Mouse (Mus musculus) limb, embryonic 12.5 days (tissue): ENCODE data around the gene P4ha2. TPM values are rescaled to one million over a fixed set of nuclear protein-coding genes. Genes with fewer than 3 reads are reported as not detected.
A peak's percentile ranks its signal among the peaks of the same experiment; 100 is the strongest.

Source experiments
- ATAC-seq: fragments of 200-750 bp; cut with Nextera tagmentation; 2 replicates; pipeline ENCODE4 v1.8.0; 2017; ENCODE audit warnings: low read depth, moderate TSS enrichment; ENCODE audit not compliant: insufficient number of reproducible peaks, insufficient read depth, low FRiP score, low TSS enrichment
- H3K27ac ChIP-seq: fragments of 300-500 bp; sonication (generic); 2 replicates; pipeline ENCODE4 v1.5.1; 2016; ENCODE audit warnings: mild to moderate bottlenecking, moderate library complexity
- H3K27me3 ChIP-seq: fragments of 300-500 bp; sonication (generic); 2 replicates; pipeline ENCODE4 v1.6.1; 2016; ENCODE audit warnings: mild to moderate bottlenecking, moderate library complexity
- H3K36me3 ChIP-seq: fragments of 300-500 bp; sonication (generic); 2 replicates; pipeline ENCODE4 v1.6.1; 2016; ENCODE audit warnings: mild to moderate bottlenecking, moderate library complexity
- H3K4me1 ChIP-seq: fragments of 300-500 bp; sonication (generic); replicated peaks from 2 replicates; pipeline ENCODE4 v1.6.1; 2016
- H3K4me2 ChIP-seq: fragments of 300-500 bp; sonication (generic); 2 replicates; pipeline ENCODE4 v1.6.1; 2016; ENCODE audit warnings: mild to moderate bottlenecking, moderate library complexity
- H3K4me3 ChIP-seq: fragments of 300-500 bp; sonication (generic); replicated peaks from 2 replicates; pipeline ENCODE4 v1.5.1; 2016; ENCODE audit warnings: mild to moderate bottlenecking
- H3K9ac ChIP-seq: fragments of 300-500 bp; sonication (generic); replicated peaks from 2 replicates; pipeline ENCODE4 v1.6.1; 2016; ENCODE audit warnings: mild to moderate bottlenecking, moderate library complexity
- H3K9me3 ChIP-seq: fragments of 300-500 bp; sonication (generic); 2 replicates; pipeline ENCODE4 v1.6.1; 2016; ENCODE audit warnings: mild to moderate bottlenecking, moderate library complexity
- whole genome bisulfite sequencing: fragments of 180-500 bp; shearing (Covaris S2); methylation state at CpG from one replicate; pipeline ENCODE4 v1.1.7; 2016; 5-methylcytosine and 5-hydroxymethylcytosine counted together
- polyA plus RNA-seq: library from polyadenylated mRNA; unstranded; fragments of >200 nt; fragmentation: Nextera tagmentation; extraction: Ambion mirVana; gene quantifications from 2 replicates; pipeline ENCODE4 v1.2.1, GENCODE M21; 2016

P4ha2 gene
- polyA plus RNA-seq, 1 experiment from 2014 or later: 52.7 TPM

DNA sequence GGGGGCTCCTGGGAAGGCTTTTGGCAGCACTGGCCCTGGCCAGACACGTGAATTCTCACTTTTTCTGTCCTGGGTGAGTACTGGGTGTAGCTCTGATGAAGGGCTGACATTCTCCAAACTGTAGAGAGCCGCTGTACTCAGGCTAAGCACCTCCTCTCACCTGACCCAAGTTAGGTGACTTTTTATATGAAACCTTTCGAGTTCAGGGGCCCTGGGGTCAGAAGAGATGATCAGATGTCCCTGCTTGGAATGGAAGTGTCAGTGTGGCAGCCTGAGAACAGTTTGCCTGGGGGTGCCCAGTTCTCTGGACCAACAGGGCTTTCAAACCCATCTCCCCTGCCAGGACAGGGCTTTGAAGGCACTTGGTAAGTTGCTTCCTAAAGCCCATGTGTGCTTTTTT lies 8.2 kb downstream of the P4ha2 start:
- H3K27me3 ChIP-seq: no peaks in the 10 kb centered on the region
- H3K4me1 ChIP-seq: peaks cover 23% of the 10 kb centered on the region
- no peak overlapping the region for H3K9ac ChIP-seq
- H3K36me3 ChIP-seq: peaks cover 21% of the 10 kb centered on the region
- 75% methylated on average over 3 of the region's 3 CpGs for WGBS
- no peak overlapping the region for H3K4me2 ChIP-seq
- no peaks in the 10 kb centered on the region for H3K9me3 ChIP-seq
- no peak for ATAC-seq
- H3K4me3 ChIP-seq: no peak overlapping the region
- no peak overlapping the region for H3K27ac ChIP-seq

DNA sequence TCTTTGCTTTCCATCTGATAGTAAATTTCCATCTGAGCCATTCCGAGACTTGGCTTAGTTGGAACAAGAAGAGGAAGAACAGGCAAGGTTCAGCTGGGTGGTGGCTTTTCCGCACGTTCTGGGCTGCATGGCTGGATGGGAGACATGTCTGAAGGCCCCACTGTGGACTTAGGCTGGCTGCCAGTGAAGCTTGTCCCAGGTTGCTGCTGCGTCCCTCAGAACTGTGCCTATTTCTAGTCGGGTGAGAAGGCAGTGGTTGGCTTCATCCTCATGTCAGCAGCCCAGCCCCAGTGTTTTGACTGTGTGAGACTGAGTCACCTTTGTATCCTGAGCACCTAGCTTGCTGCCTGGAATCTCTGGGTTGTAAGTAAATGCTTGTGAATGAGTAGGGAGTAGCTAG lies 9.0 kb downstream of the P4ha2 start:
- Histone ChIP-seq H3K36me3 (peaks cover 21% of the 10 kb centered on the region), H3K4me2 (no peak overlapping the region), H3K9me3 (no peaks in the 10 kb centered on the region), H3K4me3 (no peak overlapping the region), H3K27me3 (no peaks in the 10 kb centered on the region), H3K9ac (no peak overlapping the region), H3K4me1 (peaks cover 28% of the 10 kb centered on the region), H3K27ac (no peak overlapping the region)
- WGBS: 86% methylated on average over 5 of the region's 5 CpGs
- no peak for ATAC-seq

DNA sequence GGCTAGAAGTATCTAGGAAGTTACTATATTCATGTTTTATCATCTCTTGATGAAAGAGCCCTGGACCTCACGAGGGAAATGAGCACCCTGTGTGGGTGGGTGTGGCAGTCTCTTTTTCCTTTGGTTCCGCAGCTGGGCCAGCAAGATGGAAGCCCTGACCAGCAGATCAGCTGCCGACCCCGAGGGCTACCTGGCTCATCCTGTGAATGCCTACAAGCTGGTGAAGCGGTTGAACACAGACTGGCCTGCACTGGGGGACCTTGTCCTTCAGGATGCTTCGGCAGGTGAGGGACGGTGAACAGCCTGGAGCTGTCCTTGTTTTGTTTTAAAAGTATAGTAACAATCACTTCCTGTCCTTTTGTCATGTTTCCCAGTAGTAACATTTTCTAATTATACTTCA lies 11.4 kb downstream of the P4ha2 start:
- ATAC-seq: no peak
- Histone ChIP-seq H3K4me1 (peaks cover 47% of the 10 kb centered on the region), H3K27ac (no peak overlapping the region), H3K27me3 (no peaks in the 10 kb centered on the region), H3K4me2 (no peak overlapping the region), H3K9me3 (no peaks in the 10 kb centered on the region), H3K4me3 (no peak overlapping the region), H3K9ac (no peak overlapping the region), H3K36me3 (peaks cover 19% of the 10 kb centered on the region)
- 90% methylated on average over 7 of the region's 7 CpGs for WGBS

DNA sequence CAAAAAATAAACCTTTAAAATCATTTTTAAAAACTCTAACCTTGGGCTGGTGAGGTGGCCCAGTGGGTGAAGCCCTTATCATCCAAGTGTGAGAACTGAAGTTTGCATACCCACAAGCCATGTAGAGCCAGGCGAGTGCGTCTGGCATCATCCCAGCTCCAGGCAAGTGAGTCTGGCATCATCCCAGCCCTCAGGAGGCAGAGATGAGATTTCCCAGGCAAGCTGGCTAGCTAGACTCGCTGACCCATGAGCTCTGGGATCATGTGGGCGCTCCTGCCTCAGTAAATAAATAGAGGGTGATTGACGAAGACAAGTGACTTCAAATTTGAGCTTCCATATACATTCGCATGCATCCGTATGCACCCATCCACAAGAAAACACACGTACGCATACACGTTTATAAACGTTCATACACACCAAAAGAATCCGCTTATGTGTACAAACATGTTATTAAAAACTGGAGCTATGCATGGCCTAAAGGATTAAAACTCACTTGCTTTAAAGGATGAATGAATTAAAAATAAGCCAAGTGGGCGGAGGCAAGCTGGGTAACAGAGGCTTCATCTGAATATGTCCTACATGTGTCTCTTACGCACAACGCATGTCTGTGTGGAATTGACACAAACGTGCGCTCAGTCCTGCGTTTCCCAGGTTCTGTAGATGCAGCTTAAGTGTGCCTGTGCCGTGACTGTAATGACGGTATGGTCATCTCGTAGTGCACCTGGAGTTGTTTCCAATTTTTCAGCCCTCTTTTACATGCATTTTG lies 12.3 kb downstream of the P4ha2 start:
- no peak overlapping the region for H3K4me3 ChIP-seq
- no peak for ATAC-seq
- no peaks in the 10 kb centered on the region for H3K9me3 ChIP-seq
- H3K27me3 ChIP-seq: no peaks in the 10 kb centered on the region
- peak overlapping the region; percentile 92 for H3K27ac ChIP-seq
- peak overlapping the region; percentile 47 for H3K4me2 ChIP-seq
- H3K36me3 ChIP-seq: peaks cover 21% of the 10 kb centered on the region
- 76% methylated on average over 21 of the region's 21 CpGs for WGBS
- no peak overlapping the region; the same call in 1 of the 2 replicates for H3K9ac ChIP-seq
- H3K4me1 ChIP-seq: peaks cover 45% of the 10 kb centered on the region

DNA sequence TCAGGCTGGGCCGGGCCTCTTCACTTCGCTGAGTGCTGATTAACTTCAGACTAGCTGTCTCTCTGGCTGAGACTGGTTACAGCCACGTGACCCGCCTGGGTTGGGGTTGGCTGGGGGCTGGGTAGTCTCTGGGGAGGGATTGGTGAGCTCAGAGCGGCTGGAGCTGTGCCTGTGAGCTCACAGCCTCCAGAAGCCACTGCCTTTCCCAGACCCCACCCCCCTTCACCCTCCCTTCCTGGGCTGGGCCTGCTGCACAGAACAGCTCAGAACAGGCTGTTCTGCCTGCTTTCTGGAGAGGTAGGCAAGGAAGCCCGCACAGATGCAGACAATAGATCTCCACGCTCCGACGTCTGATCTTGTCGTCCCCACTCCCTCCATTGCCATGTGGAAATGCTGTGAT lies 13.0 kb downstream of the P4ha2 start:
- H3K4me3 ChIP-seq: no peak overlapping the region; the same call in 1 of the 2 replicates
- H3K9me3 ChIP-seq: no peaks in the 10 kb centered on the region
- peak; percentile 98 for ATAC-seq

DNA sequence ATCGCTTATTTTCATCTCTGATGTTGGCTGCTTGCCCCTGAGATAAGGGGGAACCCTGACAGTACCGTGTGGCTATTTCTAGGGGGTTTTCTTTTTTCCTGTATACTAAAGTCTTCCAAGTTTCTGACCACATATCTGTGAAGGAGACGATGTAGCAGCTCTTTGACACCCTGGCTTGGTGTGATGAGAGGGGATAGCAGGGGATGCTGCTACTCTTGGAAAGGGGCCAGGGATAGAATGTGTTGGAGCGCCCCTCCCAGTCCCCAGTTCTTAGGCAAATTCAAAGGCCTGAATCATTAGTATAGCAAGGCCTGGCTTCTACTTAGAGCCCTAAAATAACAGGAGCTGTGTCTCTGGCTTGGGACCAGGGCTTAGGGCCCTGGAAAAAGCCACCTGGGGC lies 13.5 kb downstream of the P4ha2 start:
- peak; percentile 13; the same call in 1 of the 2 replicates for ATAC-seq
- H3K9me3 ChIP-seq: no peaks in the 10 kb centered on the region
- peak overlapping the region; percentile 48 for H3K9ac ChIP-seq
- H3K4me2 ChIP-seq: peak overlapping the region; percentile 47
- H3K36me3 ChIP-seq: peaks cover 31% of the 10 kb centered on the region
- no peaks in the 10 kb centered on the region for H3K27me3 ChIP-seq
- H3K4me3 ChIP-seq: no peak overlapping the region; the same call in 1 of the 2 replicates
- peak overlapping the region; percentile 92 for H3K27ac ChIP-seq
- 50% methylated on average over 4 of the region's 4 CpGs for WGBS
- peaks cover 45% of the 10 kb centered on the region for H3K4me1 ChIP-seq

More for the DNA sequence above, 13.0 kb downstream of the P4ha2 start:
- peak overlapping the region; percentile 47 for H3K4me2 ChIP-seq
- WGBS: 1% methylated on average over 10 of the region's 10 CpGs
- peak overlapping the region; percentile 48 for H3K9ac ChIP-seq
- H3K27ac ChIP-seq: peak overlapping the region; percentile 92
- H3K36me3 ChIP-seq: peaks cover 27% of the 10 kb centered on the region
- H3K27me3 ChIP-seq: no peaks in the 10 kb centered on the region
- peaks cover 45% of the 10 kb centered on the region for H3K4me1 ChIP-seq

DNA sequence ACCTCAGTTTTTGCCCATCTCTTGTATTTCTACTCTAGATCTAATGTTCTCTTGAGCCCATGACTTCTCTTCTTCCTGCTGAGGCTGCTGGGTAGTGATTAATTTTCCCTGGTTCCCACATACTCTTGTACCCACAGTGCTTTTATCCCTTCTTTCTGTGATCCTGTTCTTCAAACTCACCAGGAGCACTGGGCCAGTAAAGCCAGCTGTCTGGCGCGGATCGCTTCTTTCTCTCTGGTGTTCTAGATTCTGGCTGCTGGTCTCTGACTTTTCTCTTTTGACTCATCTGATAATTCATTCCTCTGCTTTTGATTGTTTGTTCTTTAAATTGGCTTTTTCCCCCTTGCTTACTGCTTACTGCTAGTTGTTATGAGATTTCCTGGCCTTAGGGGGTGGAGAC lies 14.9 kb downstream of the P4ha2 start:
- H3K36me3 ChIP-seq: peaks cover 45% of the 10 kb centered on the region

DNA sequence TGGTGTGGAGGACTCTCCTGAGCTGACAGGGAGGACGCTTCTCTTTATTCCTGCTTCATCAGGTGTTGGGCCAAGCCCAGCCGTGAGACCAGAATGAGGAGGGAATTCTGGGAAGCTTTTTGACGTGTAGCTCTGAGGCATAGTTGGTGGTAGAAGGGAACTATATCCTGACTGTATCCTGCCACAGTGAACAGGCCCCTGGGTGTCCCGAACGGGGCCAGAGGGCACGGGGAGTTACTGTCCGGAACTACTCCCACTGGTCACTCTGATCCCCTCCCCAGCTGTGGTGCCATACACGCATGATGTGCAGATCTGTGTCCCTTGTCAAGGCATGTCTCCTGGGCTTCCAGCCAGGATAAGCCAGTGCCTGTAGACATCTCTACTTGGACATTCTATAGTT lies 15.4 kb downstream of the P4ha2 start:
- WGBS: 90% methylated on average over 8 of the region's 8 CpGs
- no peak overlapping the region for H3K4me3 ChIP-seq
- peaks cover 47% of the 10 kb centered on the region for H3K36me3 ChIP-seq
- no peak for ATAC-seq
- H3K9ac ChIP-seq: no peak overlapping the region
- no peak overlapping the region for H3K4me2 ChIP-seq
- H3K4me1 ChIP-seq: peaks cover 45% of the 10 kb centered on the region
- H3K27ac ChIP-seq: no peak overlapping the region
- H3K27me3 ChIP-seq: no peaks in the 10 kb centered on the region
- no peaks in the 10 kb centered on the region for H3K9me3 ChIP-seq

More for the DNA sequence above, 14.9 kb downstream of the P4ha2 start:
- no peak overlapping the region for H3K9ac ChIP-seq
- WGBS: 96% methylated on average over 3 of the region's 3 CpGs
- no peak for ATAC-seq
- no peak overlapping the region for H3K4me2 ChIP-seq
- no peaks in the 10 kb centered on the region for H3K27me3 ChIP-seq
- no peak overlapping the region for H3K27ac ChIP-seq
- H3K9me3 ChIP-seq: no peaks in the 10 kb centered on the region
- H3K4me3 ChIP-seq: no peak overlapping the region
- peaks cover 45% of the 10 kb centered on the region for H3K4me1 ChIP-seq

DNA sequence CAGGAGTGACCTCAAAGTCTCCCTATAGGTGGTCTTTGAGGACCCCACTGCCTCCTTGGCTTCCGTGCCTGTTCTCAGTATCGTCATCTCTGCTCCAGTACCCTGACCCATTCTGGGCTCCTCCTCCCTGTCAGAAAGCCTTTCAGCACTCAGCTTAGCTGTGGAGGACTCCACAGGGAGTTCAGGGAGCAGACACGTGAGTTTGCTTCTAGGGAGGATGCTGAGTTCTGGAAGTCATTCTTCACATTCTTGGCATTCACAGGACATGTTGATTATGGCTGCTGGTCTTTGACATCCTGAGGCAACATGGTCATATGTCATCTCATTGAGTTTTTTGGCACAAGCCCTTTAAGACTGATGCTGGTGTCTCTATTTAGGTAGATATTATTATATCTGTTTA lies 16.0 kb downstream of the P4ha2 start:
- ATAC-seq: no peak
- H3K27ac ChIP-seq: no peak overlapping the region
- no peak overlapping the region for H3K9ac ChIP-seq
- peaks cover 42% of the 10 kb centered on the region for H3K36me3 ChIP-seq
- H3K4me3 ChIP-seq: no peak overlapping the region
- H3K4me2 ChIP-seq: no peak overlapping the region
- H3K4me1 ChIP-seq: peaks cover 45% of the 10 kb centered on the region
- no peaks in the 10 kb centered on the region for H3K27me3 ChIP-seq
- H3K9me3 ChIP-seq: no peaks in the 10 kb centered on the region
- 65% methylated on average over 3 of the region's 3 CpGs for WGBS

DNA sequence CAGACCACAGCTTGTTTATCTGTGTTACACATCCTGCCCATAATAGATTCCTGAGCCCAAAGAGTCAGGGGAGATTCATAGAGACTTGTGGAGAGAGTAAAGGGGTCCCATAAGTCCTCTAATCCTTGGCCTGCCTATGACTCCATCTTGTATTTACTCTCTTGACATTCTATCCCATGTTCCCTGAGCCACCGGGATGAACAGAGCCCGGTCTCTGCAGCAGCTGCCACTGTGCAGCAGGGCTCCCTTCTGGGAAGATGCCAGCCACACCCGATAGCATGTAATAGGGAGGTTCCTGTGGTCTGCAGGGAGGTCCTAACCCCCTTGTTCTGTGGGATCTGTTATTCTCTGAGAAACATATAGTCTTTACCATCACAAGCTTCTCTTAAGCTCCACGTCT lies 16.5 kb downstream of the P4ha2 start:
- peaks cover 43% of the 10 kb centered on the region for H3K4me1 ChIP-seq
- WGBS: 86% methylated on average over 4 of the region's 4 CpGs
- H3K36me3 ChIP-seq: peaks cover 38% of the 10 kb centered on the region
- no peaks in the 10 kb centered on the region for H3K27me3 ChIP-seq
- H3K4me2 ChIP-seq: no peak overlapping the region
- H3K4me3 ChIP-seq: no peak overlapping the region
- H3K9me3 ChIP-seq: no peaks in the 10 kb centered on the region
- no peak overlapping the region for H3K9ac ChIP-seq
- no peak overlapping the region for H3K27ac ChIP-seq
- no peak for ATAC-seq

DNA sequence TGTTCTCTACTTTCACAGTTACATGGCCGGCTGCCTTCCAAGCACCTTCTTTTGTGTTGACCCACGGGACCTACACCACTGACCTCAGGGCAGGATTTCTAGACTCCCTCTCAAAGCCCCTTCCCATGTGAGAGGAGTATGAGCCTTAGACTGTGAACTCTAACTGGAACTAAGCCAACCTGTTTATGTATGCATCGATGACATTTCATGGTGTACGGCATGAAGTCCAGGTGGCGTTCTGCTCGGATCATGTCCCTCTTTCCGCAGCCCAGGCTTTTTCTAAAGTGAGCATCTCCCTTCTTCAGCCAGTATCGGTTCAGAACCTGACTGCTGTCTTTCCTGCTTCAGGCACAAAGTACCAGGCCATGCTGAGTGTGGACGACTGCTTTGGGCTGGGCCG lies 17.2 kb downstream of the P4ha2 start:
- WGBS: 93% methylated on average over 10 of the region's 10 CpGs
- Histone ChIP-seq H3K9me3 (no peaks in the 10 kb centered on the region), H3K36me3 (peaks cover 38% of the 10 kb centered on the region), H3K27me3 (no peaks in the 10 kb centered on the region), H3K27ac (no peak overlapping the region), H3K4me2 (no peak overlapping the region), H3K4me3 (no peak overlapping the region), H3K9ac (no peak overlapping the region), H3K4me1 (peaks cover 37% of the 10 kb centered on the region)
- no peak for ATAC-seq

DNA sequence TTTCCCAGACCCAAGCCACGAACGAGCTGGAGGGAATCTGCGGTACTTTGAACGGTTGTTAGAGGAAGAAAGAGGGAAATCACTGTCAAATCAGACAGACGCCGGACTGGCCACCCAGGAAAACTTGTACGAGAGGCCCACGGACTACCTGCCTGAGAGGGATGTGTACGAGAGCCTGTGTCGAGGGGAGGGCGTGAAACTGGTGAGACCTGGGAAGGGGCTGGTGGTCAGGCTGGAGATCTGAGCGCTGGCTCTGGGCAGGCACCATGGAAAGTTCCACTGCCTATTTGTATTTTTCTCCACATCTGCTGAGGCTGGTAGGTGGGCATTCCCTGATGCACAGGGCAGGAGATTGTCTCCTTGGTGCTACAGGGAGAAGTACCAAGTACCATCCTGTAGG lies 19.2 kb downstream of the P4ha2 start:
- Histone ChIP-seq H3K27ac (no peak overlapping the region), H3K36me3 (peaks cover 46% of the 10 kb centered on the region), H3K4me2 (no peak overlapping the region), H3K9ac (no peak overlapping the region), H3K4me3 (no peak overlapping the region), H3K27me3 (peaks cover 3% of the 10 kb centered on the region; the same call in 1 of the 2 replicates), H3K4me1 (peaks cover 17% of the 10 kb centered on the region), H3K9me3 (no peaks in the 10 kb centered on the region)
- no peak for ATAC-seq
- 84% methylated on average over 12 of the region's 12 CpGs for WGBS
